Mouse (Mus musculus) lung, embryonic 16.5 days (tissue): ENCODE data around the gene Olfr1444. TPM values are rescaled to one million over a fixed set of nuclear protein-coding genes. Genes with fewer than 3 reads are reported as not detected.

ENCODE experiments used
- ATAC-seq: fragments of 200-750 bp; cut with Nextera tagmentation; 2 replicates; pipeline ENCODE4 v1.8.0; 2017; ENCODE audit warnings: low read depth, mild to moderate bottlenecking, moderate library complexity
- H3K27ac ChIP-seq: fragments of 300-500 bp; sonication (generic); 2 replicates; pipeline ENCODE4 v1.5.1; 2014; ENCODE audit warnings: mild to moderate bottlenecking, control low read depth, low read length
- H3K27me3 ChIP-seq: fragments of 300-500 bp; sonication (generic); 2 replicates; pipeline ENCODE4 v1.6.1; 2014; ENCODE audit warnings: low read depth, low read length, mixed read lengths; ENCODE audit not compliant: control insufficient read depth, insufficient read depth
- H3K36me3 ChIP-seq: fragments of 300-500 bp; sonication (generic); 2 replicates; pipeline ENCODE4 v1.6.1; 2014; ENCODE audit warnings: low read length; ENCODE audit not compliant: control insufficient read depth, insufficient read depth
- H3K4me1 ChIP-seq: fragments of 300-500 bp; sonication (generic); replicated peaks from 2 replicates; pipeline ENCODE4 v1.6.1; 2014; ENCODE audit warnings: low read length, mixed read lengths; ENCODE audit not compliant: control insufficient read depth, insufficient read depth
- H3K4me2 ChIP-seq: fragments of 300-500 bp; sonication (generic); 2 replicates; pipeline ENCODE4 v1.6.1; 2014; ENCODE audit warnings: low read depth, low read length, control low read depth
- H3K4me3 ChIP-seq: fragments of 300-500 bp; sonication (generic); 2 replicates; pipeline ENCODE4 v1.5.1; 2014; ENCODE audit warnings: mild to moderate bottlenecking, low read length, control low read depth
- H3K9ac ChIP-seq: fragments of 300-500 bp; sonication (generic); 2 replicates; pipeline ENCODE4 v1.6.1; 2014; ENCODE audit warnings: low read length, control low read depth
- H3K9me3 ChIP-seq: fragments of 300-500 bp; sonication (generic); 2 replicates; pipeline ENCODE4 v1.6.1; 2016; ENCODE audit warnings: low read length; ENCODE audit not compliant: control insufficient read depth
- WGBS: fragments of 180-500 bp; shearing (Covaris S2); extraction: QIAGEN DNeasy Blood & Tissue Kit; methylation state at CpG from one replicate; pipeline ENCODE4 v1.1.7; 2014; 5-methylcytosine and 5-hydroxymethylcytosine counted together
- polyA plus RNA-seq: library from polyadenylated mRNA; unstranded; fragments of >200 nt; fragmentation: Nextera tagmentation; extraction: Ambion mirVana; gene quantifications from 2 replicates; pipeline ENCODE4 v1.2.1, GENCODE M21; 2015

The Olfr1444 gene
- polyA plus RNA-seq, result not detected in 2 replicates

DNA sequence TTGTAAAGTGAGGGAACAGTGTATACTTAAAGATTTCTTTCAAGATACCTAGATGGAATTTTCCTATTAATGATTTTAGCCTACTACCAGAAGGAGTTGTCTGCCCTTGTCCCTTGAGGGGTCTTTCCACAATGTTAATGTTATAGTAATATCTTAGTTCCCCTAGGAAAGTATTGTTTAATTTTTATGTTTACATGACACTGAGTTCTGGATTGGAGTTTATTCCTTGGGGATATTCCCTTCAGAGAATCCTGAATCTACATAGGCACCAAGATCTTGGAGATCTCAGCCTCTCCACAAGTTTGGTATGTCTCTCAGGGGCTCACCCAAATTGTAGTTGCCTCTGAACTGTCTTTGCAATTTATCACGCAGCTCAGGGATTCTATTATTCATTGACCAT, at the start of gene Olfr1444:
Gene Olfr1444, plus strand, starts transcription at position 301 of the 400 bp plus-strand sequence.
- Histone ChIP-seq H3K27ac (no peak within 1 kb of the TSS), H3K4me1 (no peaks in the 10 kb centered on the region), H3K36me3 (no peaks in the 10 kb centered on the region), H3K9me3 (no peaks in the 10 kb centered on the region), H3K9ac (no peak within 1 kb of the TSS), H3K4me2 (no peak within 1 kb of the TSS), H3K27me3 (no peaks in the 10 kb centered on the region), H3K4me3 (no peak within 1 kb of the TSS)
- ATAC-seq, result no peak
- 56% methylated on average over 1 of the region's 1 CpGs for WGBS

DNA sequence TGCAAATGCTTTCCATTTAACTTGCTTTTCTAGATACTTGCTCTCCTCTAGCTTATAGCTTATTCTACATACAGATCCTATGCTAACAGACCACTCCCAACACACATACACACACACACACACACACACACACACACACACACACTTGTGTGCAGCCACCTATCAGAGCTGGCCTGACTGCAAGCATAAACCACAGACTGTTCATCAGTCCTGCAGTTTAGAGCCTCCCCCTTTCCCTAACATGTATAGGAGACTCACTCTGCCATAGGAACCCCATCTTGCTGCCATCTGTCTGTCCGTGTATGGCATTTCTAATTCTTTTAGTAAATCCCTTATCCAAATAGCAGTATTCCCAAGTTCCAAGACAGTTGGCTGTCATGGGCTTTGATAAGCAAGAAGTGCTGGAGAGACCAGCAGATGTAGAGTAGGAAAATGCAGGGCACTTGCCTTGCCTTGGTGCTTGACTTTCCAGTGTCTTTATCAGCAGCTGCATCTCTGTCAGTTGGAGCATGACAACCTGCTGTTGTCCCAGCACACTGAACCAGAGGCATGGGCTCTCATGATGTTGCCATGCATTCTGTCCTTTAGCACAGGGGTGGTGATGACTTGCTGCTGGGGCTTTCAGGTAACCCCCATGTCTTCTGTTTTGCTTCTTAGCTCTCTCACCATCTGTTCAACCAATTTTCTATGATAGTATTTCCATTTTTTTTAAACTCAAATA, 44.3 kb upstream of the Olfr1444 start:
- Histone ChIP-seq H3K27ac (no peak overlapping the region), H3K4me2 (no peak overlapping the region), H3K9ac (no peak overlapping the region), H3K4me1 (no peaks in the 10 kb centered on the region), H3K9me3 (no peaks in the 10 kb centered on the region), H3K36me3 (no peaks in the 10 kb centered on the region), H3K4me3 (no peak overlapping the region), H3K27me3 (no peaks in the 10 kb centered on the region)
- WGBS, result 71% methylated on average over 1 of the region's 1 CpGs
- ATAC-seq, result no peak

DNA sequence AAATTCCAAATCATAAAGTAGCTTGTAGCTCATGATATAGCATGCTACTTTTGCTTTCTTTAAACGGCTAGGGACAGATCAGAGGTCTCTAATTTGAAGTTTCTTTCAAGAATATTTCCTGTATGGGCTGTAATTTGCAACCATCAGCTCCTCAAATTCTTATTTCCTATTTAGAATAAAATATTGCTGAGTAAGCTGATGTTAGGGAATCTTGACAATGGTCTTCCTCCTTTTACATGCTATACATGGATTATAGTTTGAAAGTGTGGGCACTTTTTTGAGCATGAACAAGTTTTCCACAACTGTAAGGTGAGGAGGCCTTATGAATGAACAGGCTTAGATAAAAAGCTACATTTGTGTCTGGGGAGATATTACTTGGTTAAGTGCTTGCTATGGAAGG, 43.2 kb upstream of the Olfr1444 start:
- no peaks in the 10 kb centered on the region for H3K9me3 ChIP-seq

GRCm38 (mm10) chr19:12818507-12818906, 38.6 kb upstream of the Olfr1444 start:
- Histone ChIP-seq H3K4me2 (no peak overlapping the region), H3K27ac (no peak overlapping the region), H3K36me3 (no peaks in the 10 kb centered on the region), H3K4me1 (no peaks in the 10 kb centered on the region), H3K27me3 (no peaks in the 10 kb centered on the region), H3K4me3 (no peak overlapping the region), H3K9me3 (no peaks in the 10 kb centered on the region), H3K9ac (no peak overlapping the region)
- no peak for ATAC-seq
- 85% methylated on average over 1 of the region's 1 CpGs for WGBS

More for the DNA sequence above, 43.2 kb upstream of the Olfr1444 start:
- Histone ChIP-seq H3K4me2 (no peak overlapping the region), H3K9ac (no peak overlapping the region), H3K27me3 (no peaks in the 10 kb centered on the region), H3K36me3 (no peaks in the 10 kb centered on the region), H3K4me3 (no peak overlapping the region), H3K27ac (no peak overlapping the region), H3K4me1 (no peaks in the 10 kb centered on the region)
- 71% methylated on average over 1 of the region's 1 CpGs for WGBS
- no peak for ATAC-seq

- Histone ChIP-seq H3K27me3 (no peaks in the 10 kb centered on the region), H3K4me1 (no peaks in the 10 kb centered on the region), H3K4me3 (no peak overlapping the region), H3K27ac (no peak overlapping the region), H3K4me2 (no peak overlapping the region), H3K36me3 (no peaks in the 10 kb centered on the region), H3K9ac (no peak overlapping the region), H3K9me3 (no peaks in the 10 kb centered on the region)
- no peak for ATAC-seq
- whole genome bisulfite sequencing, result 25% methylated on average over 4 of the region's 4 CpGs
These were observed 36.7 kb upstream of the Olfr1444 start for GRCm38 (mm10) chr19:12820383-12820782.

- ATAC-seq, result no peak
- H3K4me1 ChIP-seq, result no peaks in the 10 kb centered on the region
- no peak overlapping the region for H3K4me3 ChIP-seq
These were observed 32.5 kb upstream of the Olfr1444 start for GRCm38 (mm10) chr19:12824549-12824948.

GRCm38 (mm10) chr19:12830823-12831430, 26.2 kb upstream of the Olfr1444 start:
- no peak overlapping the region for H3K9ac ChIP-seq
- no peak overlapping the region for H3K27ac ChIP-seq
- H3K4me2 ChIP-seq, result no peak overlapping the region
- H3K4me1 ChIP-seq, result no peaks in the 10 kb centered on the region
- H3K4me3 ChIP-seq, result no peak overlapping the region
- H3K9me3 ChIP-seq, result no peaks in the 10 kb centered on the region
- no peaks in the 10 kb centered on the region for H3K27me3 ChIP-seq
- WGBS, result 60% methylated on average over 2 of the region's 2 CpGs
- H3K36me3 ChIP-seq, result no peaks in the 10 kb centered on the region
- ATAC-seq, result no peak

More at GRCm38 (mm10) chr19:12824549-12824948, 32.5 kb upstream of the Olfr1444 start:
- H3K4me2 ChIP-seq, result no peak overlapping the region
- no peaks in the 10 kb centered on the region for H3K9me3 ChIP-seq
- H3K36me3 ChIP-seq, result no peaks in the 10 kb centered on the region
- 74% methylated on average over 4 of the region's 4 CpGs for WGBS
- H3K27me3 ChIP-seq, result no peaks in the 10 kb centered on the region
- H3K9ac ChIP-seq, result no peak overlapping the region
- no peak overlapping the region for H3K27ac ChIP-seq

DNA sequence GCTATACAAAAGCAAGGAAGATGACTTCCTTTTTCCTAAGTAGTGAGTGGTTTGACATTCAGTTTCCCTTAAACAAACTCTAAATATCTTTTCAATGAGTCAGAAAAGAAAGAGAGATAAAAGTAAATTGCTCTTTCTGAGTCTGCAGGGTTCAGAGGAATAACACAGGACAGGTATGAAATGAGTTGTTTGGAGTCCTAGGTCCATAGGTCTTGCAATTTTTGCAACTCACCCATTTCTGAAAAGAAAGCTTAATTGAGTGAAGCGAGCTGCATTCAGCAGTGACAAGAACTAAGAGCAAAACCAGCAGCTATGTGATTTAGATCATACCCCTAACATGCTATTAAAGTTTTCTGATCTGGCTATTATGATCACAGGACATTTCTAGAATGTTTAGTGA, 25.5 kb upstream of the Olfr1444 start:
- Histone ChIP-seq H3K9me3 (no peaks in the 10 kb centered on the region), H3K9ac (no peak overlapping the region), H3K27ac (no peak overlapping the region), H3K4me1 (no peaks in the 10 kb centered on the region), H3K4me3 (no peak overlapping the region), H3K27me3 (no peaks in the 10 kb centered on the region), H3K36me3 (no peaks in the 10 kb centered on the region), H3K4me2 (no peak overlapping the region)
- ATAC-seq, result no peak
- WGBS, result 66% methylated on average over 1 of the region's 1 CpGs

DNA sequence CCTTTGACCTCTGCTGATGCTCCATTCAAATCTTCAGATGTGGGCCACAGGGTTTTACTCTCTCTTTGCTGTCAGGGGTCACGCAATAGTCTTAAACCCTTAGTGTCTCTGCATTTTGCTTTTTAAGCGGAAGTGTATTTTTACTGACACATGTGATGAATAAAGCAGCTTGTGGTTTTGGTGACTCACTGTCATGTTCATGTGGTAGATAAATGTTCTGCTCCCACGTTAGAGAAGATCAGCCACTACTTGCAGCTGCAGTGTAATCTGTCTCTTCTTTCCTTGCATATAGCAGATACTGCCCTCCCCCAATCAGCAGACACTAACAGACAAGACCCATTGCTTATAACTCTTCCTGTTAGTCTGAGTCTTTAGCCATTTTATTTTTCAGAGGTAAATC, 23.5 kb upstream of the Olfr1444 start:
- H3K27me3 ChIP-seq, result no peaks in the 10 kb centered on the region
- H3K4me2 ChIP-seq, result no peak overlapping the region
- no peak overlapping the region for H3K27ac ChIP-seq
- no peak overlapping the region for H3K9ac ChIP-seq
- H3K9me3 ChIP-seq, result no peaks in the 10 kb centered on the region
- 67% methylated on average over 3 of the region's 3 CpGs for WGBS
- no peaks in the 10 kb centered on the region for H3K4me1 ChIP-seq
- ATAC-seq, result no peak; the same call in 1 of the 2 replicates
- no peak overlapping the region for H3K4me3 ChIP-seq
- H3K36me3 ChIP-seq, result no peaks in the 10 kb centered on the region
